Mouse (Mus musculus): ENCODE measurements around the gene Ylpm1.

DNA sequence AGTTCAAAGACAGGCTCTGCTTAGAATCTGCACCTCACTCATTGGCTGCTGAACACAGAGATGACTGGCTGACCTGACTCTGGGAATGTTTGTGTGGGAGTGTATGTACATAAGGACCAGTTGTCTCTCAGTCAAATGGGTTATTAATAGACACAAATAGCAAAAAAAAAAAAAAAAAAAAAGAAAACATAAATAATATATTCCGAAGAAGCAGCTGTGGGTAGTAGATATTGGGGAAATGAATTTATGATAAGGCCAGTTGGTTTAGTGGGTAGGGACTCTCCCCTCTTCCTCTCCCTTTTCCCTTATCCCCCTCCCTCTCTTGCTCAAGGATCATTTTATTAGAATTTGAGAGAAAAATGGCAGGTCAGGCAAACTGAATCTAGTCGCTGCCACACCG, 117.8 kb downstream of the Ylpm1 start:
- TF ChIP-seq CTCF (IDR thresholded peaks at IDR 0.05) (no peak), EP300 (IDR thresholded peaks at IDR 0.05) (no peak)
